Mouse (Mus musculus) CH12.LX (cell line): ENCODE data around the gene Atp2c2. TPM values are rescaled to one million over a fixed set of nuclear protein-coding genes. Genes with fewer than 3 reads are reported as not detected.

Source experiments
- DNase-seq: peaks from one replicate; pipeline ENCODE4 v3.0.0-alpha.2; 2013; ENCODE audit errors: extremely low read depth
- H3K27ac ChIP-seq: 2 replicates; pipeline ENCODE4 v1.5.1; 2012; ENCODE audit warnings: low read depth, mild to moderate bottlenecking, control low read depth, moderate library complexity; ENCODE audit not compliant: insufficient read depth
- H3K27me3 ChIP-seq: replicated peaks from 2 replicates; pipeline ENCODE3; 2012; ENCODE audit warnings: inconsistent platforms
- H3K36me3 ChIP-seq, 2 experiments: replicated peaks in 1 of 2; 2 replicates each; pipeline versions ENCODE3 to v1.6.1; 2012; ENCODE audit warnings: inconsistent platforms in 1 of 2, low read length in 1 of 2, mild to moderate bottlenecking in 1 of 2, mixed read lengths in 1 of 2, moderate library complexity in 1 of 2; ENCODE audit not compliant: control insufficient read depth in 1 of 2, insufficient read depth in 1 of 2
- H3K4me1 ChIP-seq, 2 experiments: 2 replicates each; pipeline ENCODE4 v1.6.1; 2012; ENCODE audit warnings: inconsistent platforms in 1 of 2, moderate library complexity in 1 of 2; ENCODE audit not compliant: insufficient read depth in 2 of 2, control insufficient read depth in 1 of 2
- H3K4me2 ChIP-seq: 2 replicates; pipeline ENCODE4 v1.6.1; 2012; ENCODE audit warnings: low read depth, mild to moderate bottlenecking, control low read depth; ENCODE audit not compliant: poor library complexity, insufficient read depth, severe bottlenecking
- H3K4me3 ChIP-seq, 3 experiments: fragments of 150-350 bp in 1 of 3; sonication (generic) in 1 of 3; replicated peaks in 1 of 3; 2 replicates each; pipeline versions ENCODE3 to v1.5.1; 2011 to 2012; ENCODE audit warnings: low read depth in 2 of 3, low read length in 2 of 3, mild to moderate bottlenecking in 2 of 3, moderate library complexity in 2 of 3, control low read depth in 1 of 3, improper control_type of control experiment in 1 of 3, inconsistent platforms in 1 of 3, mixed read lengths in 1 of 3; ENCODE audit not compliant: poor library complexity in 1 of 3
- H3K79me2 ChIP-seq: replicated peaks from 2 replicates; pipeline ENCODE4 v1.6.1; 2012; ENCODE audit warnings: mild to moderate bottlenecking, moderate library complexity; ENCODE audit not compliant: control insufficient read depth, poor library complexity, insufficient read depth, severe bottlenecking; ENCODE audit errors: extremely low read depth
- H3K9ac ChIP-seq: 2 replicates; pipeline ENCODE4 v1.6.1; 2012; ENCODE audit warnings: low read depth, mild to moderate bottlenecking, control low read depth, moderate library complexity; ENCODE audit not compliant: insufficient read depth
- H3K9me3 ChIP-seq: replicated peaks from 2 replicates; pipeline ENCODE3; 2012; ENCODE audit warnings: low read length, inconsistent platforms, mixed read lengths
- CHD2 ChIP-seq: IDR thresholded peaks from 2 replicates; pipeline ENCODE4 v1.6.1; 2011; ENCODE audit warnings: low read length, improper control_type of control experiment
- CTCF ChIP-seq, 2 experiments: IDR thresholded peaks in 1 of 2; conservative IDR thresholded peaks in 1 of 2; 2 replicates each; pipeline ENCODE4 v1.5.1; 2011 to 2012; ENCODE audit warnings: low read depth in 2 of 2, low read length in 2 of 2, improper control_type of control experiment in 1 of 2, inconsistent platforms in 1 of 2, mild to moderate bottlenecking in 1 of 2, moderate library complexity in 1 of 2
- E2F4 ChIP-seq: IDR thresholded peaks from 2 replicates; pipeline ENCODE4 v1.6.1; 2011; ENCODE audit warnings: low read depth, low read length, improper control_type of control experiment; ENCODE audit not compliant: insufficient replicate concordance
- ELF1 ChIP-seq: IDR thresholded peaks from 2 replicates; pipeline ENCODE4 v1.6.1; 2014; ENCODE audit warnings: low read depth, mild to moderate bottlenecking, inconsistent platforms, low read length, improper control_type of control experiment
- ETS1 ChIP-seq: conservative IDR thresholded peaks from 2 replicates; pipeline ENCODE4 v1.6.1; 2012; ENCODE audit warnings: low read depth, mild to moderate bottlenecking, inconsistent platforms, low read length, improper control_type of control experiment, moderate library complexity
- GABPA ChIP-seq: IDR thresholded peaks from 2 replicates; pipeline ENCODE4 v1.6.1; 2012; ENCODE audit warnings: low read depth, low read length, improper control_type of control experiment, inconsistent platforms; ENCODE audit not compliant: insufficient replicate concordance
- KAT2A ChIP-seq: IDR thresholded peaks from 2 replicates; pipeline ENCODE4 v1.6.1; 2012; ENCODE audit warnings: low read length, improper control_type of control experiment, inconsistent platforms; ENCODE audit not compliant: insufficient replicate concordance
- MAFK ChIP-seq: IDR thresholded peaks from 2 replicates; pipeline ENCODE4 v1.6.1; 2011; ENCODE audit warnings: low read length, improper control_type of control experiment; ENCODE audit not compliant: insufficient replicate concordance
- MAZ ChIP-seq: IDR thresholded peaks from 2 replicates; pipeline ENCODE4 v1.6.1; 2012; ENCODE audit warnings: low read depth, mild to moderate bottlenecking, inconsistent platforms, low read length, improper control_type of control experiment, moderate library complexity
- POLR2A ChIP-seq: IDR thresholded peaks from 2 replicates; pipeline ENCODE4 v1.6.1; 2011; ENCODE audit warnings: low read depth, mild to moderate bottlenecking, improper control_type of control experiment, low read length
- SIN3A ChIP-seq: IDR thresholded peaks from 2 replicates; pipeline ENCODE4 v1.6.1; 2012; ENCODE audit warnings: low read length, improper control_type of control experiment, inconsistent platforms
- TBP ChIP-seq: conservative IDR thresholded peaks from 2 replicates; pipeline ENCODE4 v1.6.1; 2011; ENCODE audit warnings: low read depth, low read length, improper control_type of control experiment
- UBTF ChIP-seq: IDR thresholded peaks from 2 replicates; pipeline ENCODE4 v1.6.1; 2012; ENCODE audit warnings: low read depth, mild to moderate bottlenecking, inconsistent platforms, low read length, improper control_type of control experiment, moderate library complexity
- USF1 ChIP-seq: IDR thresholded peaks from 2 replicates; pipeline ENCODE4 v1.6.1; 2014; ENCODE audit warnings: low read depth, mild to moderate bottlenecking, inconsistent platforms, low read length, improper control_type of control experiment
- USF2 ChIP-seq: conservative IDR thresholded peaks from 2 replicates; pipeline ENCODE4 v1.6.1; 2011; ENCODE audit warnings: low read depth, low read length, improper control_type of control experiment
- ZC3H11A ChIP-seq: IDR thresholded peaks from 2 replicates; pipeline ENCODE4 v1.6.1; 2012; ENCODE audit warnings: low read depth, mild to moderate bottlenecking, inconsistent platforms, low read length, improper control_type of control experiment
- ZKSCAN1 ChIP-seq: IDR thresholded peaks from 2 replicates; pipeline ENCODE4 v1.6.1; 2012; ENCODE audit warnings: low read depth, inconsistent platforms, low read length, improper control_type of control experiment, borderline replicate concordance
- ZMIZ1 ChIP-seq: IDR thresholded peaks from 2 replicates; pipeline ENCODE4 v1.6.1; 2012; ENCODE audit warnings: low read depth, mild to moderate bottlenecking, inconsistent platforms, low read length, improper control_type of control experiment
- ZNF384 ChIP-seq: IDR thresholded peaks from 2 replicates; pipeline ENCODE4 v1.6.1; 2012; ENCODE audit warnings: low read depth, low read length, improper control_type of control experiment, inconsistent platforms
- dilution Hi-C: fragments of 300-500 bp; cut with MboI; formaldehyde crosslinking; loops from 2 replicates; pipeline ENCODE4 v1.14.3; 2020; ENCODE audit warnings: low sequenced_read_pairs; ENCODE audit not compliant: extremely low pct_unique_long_range_greater_than_20kb, extremely low pct_ligation_motif_present
- in situ Hi-C: fragments of 300-500 bp; cut with MboI; formaldehyde crosslinking; loops from 3 replicates; pipeline ENCODE4 v1.14.3; 2019; ENCODE audit warnings: low sequenced_read_pairs, low pct_ligation_motif_present, low pct_unique_long_range_greater_than_20kb, mixed read lengths
- polyA plus RNA-seq: library from polyadenylated mRNA; unstranded; fragments of >175 nt; gene quantifications from 2 replicates; pipeline ENCODE4 v1.2.1, GENCODE M21; 2012; ENCODE audit warnings: low read depth; ENCODE audit not compliant: insufficient read length
- total RNA-seq, 2 experiments: library from RNA; depleted of rRNA; stranded (reverse); fragments of 300-350 nt in 1 of 2; fragments of >200 nt in 1 of 2; gene quantifications; 2 replicates each; pipeline ENCODE4 v1.2.3; 2012 to 2014

Atp2c2 gene
- total and polyA plus RNA-seq, 3 experiments: not detected

DNA sequence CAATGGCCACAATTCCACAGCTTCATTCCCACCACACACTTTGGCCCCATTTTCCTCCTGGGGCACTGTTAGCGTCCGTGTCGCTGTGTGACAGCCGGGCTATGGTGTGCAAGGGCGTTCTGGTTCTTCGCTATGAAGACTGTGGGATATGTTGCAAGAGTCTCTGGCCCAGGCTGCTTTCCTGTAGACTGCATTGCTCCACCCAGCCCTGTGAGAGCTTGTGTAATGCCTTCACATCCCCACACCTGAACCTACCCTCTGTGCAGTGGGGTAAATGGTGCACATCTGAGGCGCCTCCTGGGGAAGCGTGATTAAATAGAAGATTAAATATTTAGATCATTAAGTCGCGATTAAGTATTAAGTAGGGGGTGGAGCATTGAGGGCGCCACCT is 9.9 kb downstream of the Atp2c2 start:
- Histone ChIP-seq H3K9ac (no peak overlapping the region), H3K4me1 (peaks cover 8 to 12% of the 10 kb centered on the region in 2 experiments; a peak in 3 of 4 replicates), H3K27ac (no peak overlapping the region), H3K36me3 (no peaks in the 10 kb centered on the region), H3K9me3 (no peaks in the 10 kb centered on the region), H3K4me3 (no peak overlapping the region), H3K4me2 (no peak overlapping the region), H3K27me3 (peaks cover 37% of the 10 kb centered on the region), H3K79me2 (no peaks in the 10 kb centered on the region)
- no peak for DNase-seq
- in situ Hi-C loops (loop anchor here (10.0 kb wide), 1 partner anchor 135 kb away; the partner anchor contains the start of gene Cotl1), dilution Hi-C loops (no loop called here)
- TF ChIP-seq E2F4 (no peak), ETS1 (no peak), ZMIZ1 (no peak), SIN3A (no peak), POLR2A (no peak), ZKSCAN1 (no peak), KAT2A (no peak), UBTF (no peak), TBP (no peak), MAZ (no peak), ZC3H11A (no peak), CHD2 (no peak), USF2 (no peak), GABPA (no peak)

DNA sequence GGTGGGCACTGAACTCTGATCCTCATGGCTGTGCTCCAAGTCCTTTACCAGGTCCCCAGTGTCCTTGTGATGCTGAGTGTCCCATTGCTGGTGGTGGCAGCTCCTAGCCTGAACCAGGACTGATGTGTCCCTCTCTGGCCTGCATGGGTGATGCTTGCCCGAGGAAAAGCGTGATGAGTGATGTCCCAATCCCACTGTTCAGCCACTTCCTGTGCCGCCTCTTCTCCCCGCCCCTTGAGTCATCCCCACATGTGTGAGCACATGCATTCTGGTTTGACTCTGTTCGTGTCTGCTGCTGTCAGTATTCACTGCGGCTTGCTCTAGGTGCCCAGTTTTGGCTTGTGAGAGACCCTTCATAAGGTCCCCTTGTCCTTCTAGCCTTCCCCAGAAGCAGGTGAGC is 12.4 kb downstream of the Atp2c2 start:
- H3K4me1 ChIP-seq: peaks cover 11 to 12% of the 10 kb centered on the region in 2 experiments; a peak in 3 of 4 replicates
- in situ Hi-C loops: no loop called here

DNA sequence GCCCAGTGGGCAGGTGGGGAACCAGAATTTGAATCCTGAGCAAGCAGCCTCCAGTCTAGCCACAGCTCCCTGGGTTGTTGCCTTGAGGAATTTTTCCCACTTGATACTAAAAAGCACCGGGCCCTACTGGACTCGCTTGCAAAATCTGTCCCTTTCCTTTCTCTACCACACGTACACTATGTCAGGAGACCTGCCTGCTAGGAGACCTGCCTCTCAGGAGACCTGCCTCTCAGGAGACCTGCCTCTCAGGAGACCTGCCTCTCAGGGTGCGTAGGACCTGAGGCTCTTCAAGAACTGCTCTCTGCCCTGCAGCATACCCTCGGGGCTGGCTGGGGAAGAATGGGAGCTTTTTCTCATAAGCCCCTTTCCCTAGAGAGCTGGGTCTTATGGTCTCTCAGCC is 13.6 kb downstream of the Atp2c2 start:
- no peak overlapping the region for H3K4me3 ChIP-seq
- H3K27ac ChIP-seq: no peak overlapping the region
- TF ChIP-seq ELF1 (no peak), CTCF (conservative IDR thresholded peaks at IDR 0.05 in 1 of 2, IDR thresholded peaks at IDR 0.05 in 1 of 2; ENCODE audit: low read depth in 2 of 2, low read length in 2 of 2) (no peak), ZNF384 (no peak), TBP (no peak), E2F4 (no peak)
- dilution Hi-C loops: no loop called here
- no peaks in the 10 kb centered on the region for H3K9me3 ChIP-seq
- in situ Hi-C loops: no loop called here
- H3K27me3 ChIP-seq: peaks cover 51% of the 10 kb centered on the region
- peaks cover 11 to 12% of the 10 kb centered on the region in 2 experiments; a peak in 3 of 4 replicates for H3K4me1 ChIP-seq
- H3K9ac ChIP-seq: no peak overlapping the region
- H3K4me2 ChIP-seq: no peak overlapping the region
- no peaks in the 10 kb centered on the region for H3K36me3 ChIP-seq
- no peaks in the 10 kb centered on the region for H3K79me2 ChIP-seq
- no peak for DNase-seq

More for the DNA sequence above, 12.4 kb downstream of the Atp2c2 start:
- no peak overlapping the region for H3K27ac ChIP-seq
- no peak overlapping the region for H3K4me3 ChIP-seq
- H3K9ac ChIP-seq: no peak overlapping the region
- no peaks in the 10 kb centered on the region for H3K36me3 ChIP-seq
- dilution Hi-C loops: no loop called here
- TF ChIP-seq MAFK (no peak), USF1 (no peak), SIN3A (no peak), MAZ (no peak)
- no peak for DNase-seq
- no peak overlapping the region for H3K4me2 ChIP-seq
- H3K27me3 ChIP-seq: peaks cover 48% of the 10 kb centered on the region
- H3K9me3 ChIP-seq: no peaks in the 10 kb centered on the region
- no peaks in the 10 kb centered on the region for H3K79me2 ChIP-seq
